Mouse (Mus musculus) right cerebral cortex, postnatal 14 days (tissue): ENCODE data around the gene Cnpy4.

Experiments
- DNase-seq: peaks from one replicate; pipeline ENCODE4 v3.0.0; 2022

The Cnpy4 gene

GRCm38 (mm10) chr5:138186950-138187638 lies at the start of gene Cnpy4, which contains the start of gene Taf6:
Gene Cnpy4 (plus strand): TSS chr5:138187485.
Gene Taf6 (minus strand): TSS chr5:138187451.
- DNase-seq = peak; percentile 75

GRCm38 (mm10) chr5:138137935-138138549 lies 49.2 kb upstream of the Cnpy4 start:
- DNase-seq = peak; percentile 8

- DNase-seq = no peak
These were observed 48.7 kb upstream of the Cnpy4 start for GRCm38 (mm10) chr5:138138585-138138984.

GRCm38 (mm10) chr5:138154390-138154789 lies 32.9 kb upstream of the Cnpy4 start:
- no peak for DNase-seq

GRCm38 (mm10) chr5:138155443-138155976 lies 31.8 kb upstream of the Cnpy4 start, which contains the start of gene Zfp113:
Gene Zfp113 (minus strand): TSS chr5:138155744.
- peak; percentile 80 for DNase-seq

- no peak for DNase-seq
These were observed 27.0 kb upstream of the Cnpy4 start for GRCm38 (mm10) chr5:138160224-138160762.

GRCm38 (mm10) chr5:138160842-138161665 lies 26.2 kb upstream of the Cnpy4 start, which contains the start of gene Cops6:
Gene Cops6 (plus strand): TSS chr5:138161071.
- DNase-seq = peak; percentile 92

GRCm38 (mm10) chr5:138163046-138163445 lies 24.2 kb upstream of the Cnpy4 start:
- no peak for DNase-seq

- DNase-seq = no peak
These were observed 23.7 kb upstream of the Cnpy4 start for GRCm38 (mm10) chr5:138163610-138164009.

GRCm38 (mm10) chr5:138165594-138165993 lies 21.7 kb upstream of the Cnpy4 start:
- no peak for DNase-seq

GRCm38 (mm10) chr5:138170936-138171561 lies 16.2 kb upstream of the Cnpy4 start:
- peak; percentile 97 for DNase-seq

GRCm38 (mm10) chr5:138171695-138172491 lies 15.4 kb upstream of the Cnpy4 start, which contains the start of the genes Ap4m1 and Mcm7:
Gene Ap4m1 (plus strand): TSS chr5:138172002.
Gene Mcm7 (minus strand): TSS chr5:138172422.
- DNase-seq = peak; percentile 96

- DNase-seq = no peak
These were observed 14.1 kb upstream of the Cnpy4 start for GRCm38 (mm10) chr5:138173217-138173616.

- peak; percentile 48 for DNase-seq
These were observed 499 bp downstream of the Cnpy4 start for GRCm38 (mm10) chr5:138187661-138188306.

GRCm38 (mm10) chr5:138193771-138194727 lies 6.8 kb downstream of the Cnpy4 start, which contains the start of gene Mblac1:
Gene Mblac1 (plus strand): TSS chr5:138194314.
- DNase-seq = peak; percentile 71

- peak; percentile 33 for DNase-seq
These were observed 7.6 kb downstream of the Cnpy4 start for GRCm38 (mm10) chr5:138194755-138195345.

GRCm38 (mm10) chr5:138195463-138195862 lies 8.2 kb downstream of the Cnpy4 start:
- DNase-seq = no peak

GRCm38 (mm10) chr5:138199576-138199975 lies 12.3 kb downstream of the Cnpy4 start:
- no peak for DNase-seq

GRCm38 (mm10) chr5:138202086-138202485 lies 14.8 kb downstream of the Cnpy4 start:
- no peak for DNase-seq
